ENCODE assay signal across 8 mouse cellular contexts in the genomic region with DNA sequence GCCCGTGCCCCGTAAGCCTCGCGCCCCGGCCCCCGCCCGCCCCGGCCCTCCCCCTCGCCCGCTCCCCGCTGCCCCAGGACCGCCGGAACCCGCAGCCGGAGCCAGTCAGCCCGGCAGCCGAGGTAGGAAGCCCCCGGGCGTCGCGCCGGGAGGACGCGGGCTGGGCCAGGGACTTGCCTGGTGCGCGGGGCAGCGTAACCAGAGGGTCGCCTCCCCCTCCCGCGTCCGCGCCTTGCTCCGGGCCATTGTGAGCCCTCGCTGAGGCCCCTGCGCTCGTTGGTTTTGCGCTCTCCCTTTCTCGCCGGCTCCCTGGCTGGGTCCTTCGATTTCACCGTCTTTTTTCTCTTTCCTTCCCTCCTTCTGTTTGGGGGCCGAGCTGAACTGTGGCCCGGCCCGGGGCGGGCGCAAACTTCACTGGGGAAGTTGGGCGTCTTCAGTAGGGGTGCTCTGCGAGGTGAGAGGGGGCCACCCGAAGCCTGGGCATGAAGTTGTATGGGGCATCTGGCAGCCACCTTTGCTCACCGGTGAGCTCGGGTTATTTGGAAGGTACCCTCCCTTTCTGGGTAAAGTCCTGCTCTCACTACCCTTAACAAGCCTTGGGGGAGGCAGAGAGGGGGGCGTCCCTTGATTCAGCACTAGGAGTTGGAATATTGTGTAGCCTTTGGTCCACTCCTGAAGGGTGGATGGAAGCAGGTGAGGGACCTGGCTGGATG. TPM values are rescaled to one million over a fixed set of nuclear protein-coding genes. Genes with fewer than 3 reads are reported as not detected.
DNase-seq lines count a peak whose midpoint lies in the region; ATAC-seq lines count a peak whose summit lies in the region.

No protein-coding gene starts in this region.

- H3K36me3 ChIP-seq in neural tube, embryonic 11.5 days (ENCODE audit: control insufficient read depth, insufficient read depth, low read length) = no peaks in the 10 kb centered on the region; the same call in 1 of the 2 replicates
- H3K36me3 ChIP-seq in forebrain, embryonic 15.5 days = no peaks in the 10 kb centered on the region
- peaks cover 13% of the 10 kb centered on the region for H3K36me3 ChIP-seq in limb, embryonic 12.5 days
- H3K36me3 ChIP-seq in neural tube, embryonic 14.5 days (ENCODE audit: control insufficient read depth, insufficient read depth, low read length) = no peaks in the 10 kb centered on the region

- 1% methylated on average over 36 of the region's 52 CpGs for WGBS in neural tube, embryonic 11.5 days
- WGBS in forebrain, embryonic 15.5 days = under 1% methylated on average over 19 of the region's 52 CpGs
- WGBS in limb, embryonic 12.5 days = 1% methylated on average over 49 of the region's 52 CpGs
- under 1% methylated on average over 47 of the region's 52 CpGs for WGBS in neural tube, embryonic 14.5 days

- ATAC-seq in neural tube, embryonic 11.5 days (ENCODE audit: insufficient read depth, low FRiP score, low TSS enrichment) = peak; percentile 1
- ATAC-seq in forebrain, embryonic 15.5 days (replicated peaks) = peak; percentile 62
- peak; percentile 1; the same call in 1 of the 2 replicates for ATAC-seq in limb, embryonic 12.5 days (ENCODE audit: insufficient number of reproducible peaks, insufficient read depth, low FRiP score, low TSS enrichment, low read depth)
- peak; percentile 45 for ATAC-seq in neural tube, embryonic 14.5 days (ENCODE audit: low read depth)

- no peaks in the 10 kb centered on the region for H3K27me3 ChIP-seq in neural tube, embryonic 11.5 days (ENCODE audit: control insufficient read depth, insufficient read depth, low read length)
- H3K27me3 ChIP-seq in forebrain, embryonic 15.5 days = no peaks in the 10 kb centered on the region
- no peaks in the 10 kb centered on the region for H3K27me3 ChIP-seq in limb, embryonic 12.5 days
- no peaks in the 10 kb centered on the region for H3K27me3 ChIP-seq in neural tube, embryonic 14.5 days (ENCODE audit: control insufficient read depth, insufficient read depth, low read length)

- peak overlapping the region; percentile 97 for H3K27ac ChIP-seq in neural tube, embryonic 11.5 days (ENCODE audit: low read depth, low read length)
- peak overlapping the region; percentile 89 for H3K27ac ChIP-seq in forebrain, embryonic 15.5 days (replicated peaks)
- H3K27ac ChIP-seq in limb, embryonic 12.5 days = peak overlapping the region; percentile 97
- H3K27ac ChIP-seq in neural tube, embryonic 14.5 days (ENCODE audit: low read depth, low read length) = peak overlapping the region; percentile 94

- no peaks in the 10 kb centered on the region for H3K9me3 ChIP-seq in neural tube, embryonic 11.5 days (ENCODE audit: control insufficient read depth, low read length)
- no peaks in the 10 kb centered on the region for H3K9me3 ChIP-seq in forebrain, embryonic 15.5 days
- no peaks in the 10 kb centered on the region for H3K9me3 ChIP-seq in limb, embryonic 12.5 days
- H3K9me3 ChIP-seq in neural tube, embryonic 14.5 days (ENCODE audit: control insufficient read depth, low read length) = no peaks in the 10 kb centered on the region

- peaks cover 44% of the 10 kb centered on the region for H3K4me1 ChIP-seq in neural tube, embryonic 11.5 days (ENCODE audit: control insufficient read depth, insufficient read depth, low read length)
- H3K4me1 ChIP-seq in forebrain, embryonic 15.5 days = peaks cover 63% of the 10 kb centered on the region
- peaks cover 72% of the 10 kb centered on the region for H3K4me1 ChIP-seq in limb, embryonic 12.5 days (replicated peaks)
- peaks cover 50% of the 10 kb centered on the region for H3K4me1 ChIP-seq in neural tube, embryonic 14.5 days (ENCODE audit: control insufficient read depth, insufficient read depth, low read length)

- H3K9ac ChIP-seq in neural tube, embryonic 11.5 days (ENCODE audit: low read length) = peak overlapping the region; percentile 94
- peak overlapping the region; percentile 85 for H3K9ac ChIP-seq in forebrain, embryonic 15.5 days (replicated peaks)
- peak overlapping the region; percentile 95 for H3K9ac ChIP-seq in limb, embryonic 12.5 days (replicated peaks)
- H3K9ac ChIP-seq in neural tube, embryonic 14.5 days (replicated peaks; ENCODE audit: low read depth, low read length) = peak overlapping the region; percentile 96

- H3K4me3 ChIP-seq in neural tube, embryonic 11.5 days (ENCODE audit: low read depth, low read length) = peak overlapping the region; percentile 91
- H3K4me3 ChIP-seq in forebrain, embryonic 15.5 days = peak overlapping the region; percentile 60
- H3K4me3 ChIP-seq in limb, embryonic 12.5 days (replicated peaks) = peak overlapping the region; percentile 89
- peak overlapping the region; percentile 78 for H3K4me3 ChIP-seq in neural tube, embryonic 14.5 days (ENCODE audit: low read depth, low read length)

- DNase-seq in adrenal gland, adult (ENCODE audit: inconsistent age in 2 of 2, low spot score in 1 of 2) = peak; percentile 61 to 85
- DNase-seq in adrenal gland, adult 2 months = no peak
- peak; percentile 63 for DNase-seq in neural tube, embryonic 11.5 days (ENCODE audit: low spot score)
- DNase-seq in neural tube, embryonic 10.5 days (ENCODE audit: extremely low spot score, low spot score) = no peak
- DNase-seq in adrenal gland, postnatal 10 days = no peak

- peak overlapping the region; percentile 99 for H3K4me2 ChIP-seq in neural tube, embryonic 11.5 days (ENCODE audit: low read depth)
- peak overlapping the region; percentile 63 for H3K4me2 ChIP-seq in forebrain, embryonic 15.5 days (replicated peaks)
- peak overlapping the region; percentile 99 for H3K4me2 ChIP-seq in limb, embryonic 12.5 days
- H3K4me2 ChIP-seq in neural tube, embryonic 14.5 days (ENCODE audit: low read depth, low read length) = peak overlapping the region; percentile 92

RNA-seq across cellular contexts. Expression of a gene that starts 0.5 kb away (rescaled TPM):
- total RNA-seq in adrenal gland, adult 2 months (2021) = 10 to 100 TPM; 17.3 to 27.4 TPM
- polyA plus RNA-seq in adrenal gland, adult 2 months (2012; rRNA removed) = 28.9 and 29.3 TPM in 2 replicates
- polyA plus RNA-seq in neural tube, embryonic 11.5 days (2014; fragmentation: Nextera tagmentation; extraction: Ambion mirVana) = 32.4 and 37.0 TPM in 2 replicates
- 11.0 and 14.6 TPM in 2 replicates for polyA plus RNA-seq in forebrain, embryonic 15.5 days (2015; fragmentation: Nextera tagmentation; extraction: Ambion mirVana)
- polyA plus RNA-seq in limb, embryonic 12.5 days (2016; fragmentation: Nextera tagmentation; extraction: Ambion mirVana) = 28.4 and 32.6 TPM in 2 replicates
- 13.2 and 20.3 TPM in 2 replicates for polyA plus RNA-seq in neural tube, embryonic 14.5 days (2014; fragmentation: Nextera tagmentation; extraction: Ambion mirVana)
- total RNA-seq in adrenal gland, postnatal 10 days (2021) = 10 to 100 TPM; 22.9 to 34.3 TPM

RNA-seq across cellular contexts. Expression of a gene that starts 29.8 kb away (rescaled TPM):
- 100 to 1,000 TPM; 104 to 111 TPM for total RNA-seq in adrenal gland, adult 2 months (2021)
- 16.0 and 33.4 TPM in 2 replicates for polyA plus RNA-seq in adrenal gland, adult 2 months (2012; rRNA removed)
- 94.3 and 108 TPM in 2 replicates for polyA plus RNA-seq in neural tube, embryonic 11.5 days (2014; fragmentation: Nextera tagmentation; extraction: Ambion mirVana)
- 162 and 171 TPM in 2 replicates for polyA plus RNA-seq in forebrain, embryonic 15.5 days (2015; fragmentation: Nextera tagmentation; extraction: Ambion mirVana)
- 111 and 120 TPM in 2 replicates for polyA plus RNA-seq in limb, embryonic 12.5 days (2016; fragmentation: Nextera tagmentation; extraction: Ambion mirVana)
- polyA plus RNA-seq in neural tube, embryonic 14.5 days (2014; fragmentation: Nextera tagmentation; extraction: Ambion mirVana) = 179 and 194 TPM in 2 replicates
- 100 to 1,000 TPM; 115 to 116 TPM for total RNA-seq in adrenal gland, postnatal 10 days (2021)

RNA-seq across cellular contexts. Expression of a gene that starts 35.3 kb away (rescaled TPM):
- 1 to 10 TPM; 3.8 to 6.7 TPM for total RNA-seq in adrenal gland, adult 2 months (2021)
- polyA plus RNA-seq in adrenal gland, adult 2 months (2012; rRNA removed) = 3.6 and 4.0 TPM in 2 replicates
- polyA plus RNA-seq in neural tube, embryonic 11.5 days (2014; fragmentation: Nextera tagmentation; extraction: Ambion mirVana) = 16.1 and 17.8 TPM in 2 replicates
- 14.3 and 15.2 TPM in 2 replicates for polyA plus RNA-seq in forebrain, embryonic 15.5 days (2015; fragmentation: Nextera tagmentation; extraction: Ambion mirVana)
- 29.1 and 31.0 TPM in 2 replicates for polyA plus RNA-seq in limb, embryonic 12.5 days (2016; fragmentation: Nextera tagmentation; extraction: Ambion mirVana)
- polyA plus RNA-seq in neural tube, embryonic 14.5 days (2014; fragmentation: Nextera tagmentation; extraction: Ambion mirVana) = 7.2 and 7.8 TPM in 2 replicates
- 10 to 100 TPM in 1 of 2 experiments, 1 to 10 TPM in 1; 6.5 to 12.3 TPM for total RNA-seq in adrenal gland, postnatal 10 days (2021)

RNA-seq across cellular contexts. Expression of a gene that starts 44.8 kb away (rescaled TPM):
- 10 to 100 TPM in 1 of 2 experiments, 1 to 10 TPM in 1; 8.4 to 15.4 TPM for total RNA-seq in adrenal gland, adult 2 months (2021)
- polyA plus RNA-seq in adrenal gland, adult 2 months (2012; rRNA removed) = 28.1 and 30.9 TPM in 2 replicates
- 10.5 and 11.1 TPM in 2 replicates for polyA plus RNA-seq in neural tube, embryonic 11.5 days (2014; fragmentation: Nextera tagmentation; extraction: Ambion mirVana)
- 3.0 and 3.6 TPM in 2 replicates for polyA plus RNA-seq in forebrain, embryonic 15.5 days (2015; fragmentation: Nextera tagmentation; extraction: Ambion mirVana)
- polyA plus RNA-seq in limb, embryonic 12.5 days (2016; fragmentation: Nextera tagmentation; extraction: Ambion mirVana) = 29.4 and 30.4 TPM in 2 replicates
- 4.4 and 6.3 TPM in 2 replicates for polyA plus RNA-seq in neural tube, embryonic 14.5 days (2014; fragmentation: Nextera tagmentation; extraction: Ambion mirVana)
- 10 to 100 TPM; 10.0 to 14.7 TPM for total RNA-seq in adrenal gland, postnatal 10 days (2021)

RNA-seq across cellular contexts. Expression of a gene that starts 44.8 kb away (rescaled TPM):
- total RNA-seq in adrenal gland, adult 2 months (2021) = 100 to 1,000 TPM; 122 to 148 TPM
- polyA plus RNA-seq in adrenal gland, adult 2 months (2012; rRNA removed) = 33.2 and 37.5 TPM in 2 replicates
- polyA plus RNA-seq in neural tube, embryonic 11.5 days (2014; fragmentation: Nextera tagmentation; extraction: Ambion mirVana) = 54.2 and 56.6 TPM in 2 replicates
- 55.8 and 58.0 TPM in 2 replicates for polyA plus RNA-seq in forebrain, embryonic 15.5 days (2015; fragmentation: Nextera tagmentation; extraction: Ambion mirVana)
- polyA plus RNA-seq in limb, embryonic 12.5 days (2016; fragmentation: Nextera tagmentation; extraction: Ambion mirVana) = 55.1 and 58.0 TPM in 2 replicates
- polyA plus RNA-seq in neural tube, embryonic 14.5 days (2014; fragmentation: Nextera tagmentation; extraction: Ambion mirVana) = 55.0 and 61.9 TPM in 2 replicates
- 100 to 1,000 TPM; 161 to 167 TPM for total RNA-seq in adrenal gland, postnatal 10 days (2021)

Comparison
In these comparisons a context has a peak if more than half of its experiments do, and no peak if none do; other contexts are left out.
1. DNase-seq: peak in adrenal gland, adult (2 of 2) and neural tube, embryonic 11.5 days (single experiment); none in adrenal gland, adult 2 months (single experiment), neural tube, embryonic 10.5 days (single experiment) and adrenal gland, postnatal 10 days (single experiment).
2. ATAC-seq: peak in every context shown above with its lines; median percentile 62 in forebrain, embryonic 15.5 days; 45 in neural tube, embryonic 14.5 days; 1 in neural tube, embryonic 11.5 days; 1 in limb, embryonic 12.5 days.
3. Peak in every context shown above with its lines, with median percentiles within 50 percentile points of each other: H3K27ac ChIP-seq, H3K4me2 ChIP-seq, H3K4me3 ChIP-seq and H3K9ac ChIP-seq.